Mouse (Mus musculus): ENCODE results near the gene Itpka.

Itpka gene

GRCm38 (mm10) chr2:119760251-119760650 is 18.1 kb downstream of the Itpka start, which contains the start of gene Ltk:
Gene Ltk (minus strand): TSS chr2:119760431.
- Histone ChIP-seq H3K9me3 (ENCODE audit: low read length) (no peaks in the 10 kb centered on the region), H3K4me3 (replicated peaks; ENCODE audit: low read length) (peak within 1 kb of the TSS; percentile 81), H3K27me3 (ENCODE audit: insufficient read depth, low read length) (peaks cover 45% of the 10 kb centered on the region), H3K4me1 (replicated peaks; ENCODE audit: low read depth, low read length) (peaks cover 51% of the 10 kb centered on the region), H3K36me3 (ENCODE audit: insufficient read depth, low read length) (peaks cover 26% of the 10 kb centered on the region)
- TF ChIP-seq POU5F1 (IDR thresholded peaks at IDR 0.05; ENCODE audit: borderline replicate concordance, low read length) (no peak), CTCF (conservative IDR thresholded peaks at IDR 0.05; ENCODE audit: low read length) (no peak), NANOG (IDR thresholded peaks at IDR 0.05; ENCODE audit: borderline replicate concordance, low read length) (no peak)

DNA sequence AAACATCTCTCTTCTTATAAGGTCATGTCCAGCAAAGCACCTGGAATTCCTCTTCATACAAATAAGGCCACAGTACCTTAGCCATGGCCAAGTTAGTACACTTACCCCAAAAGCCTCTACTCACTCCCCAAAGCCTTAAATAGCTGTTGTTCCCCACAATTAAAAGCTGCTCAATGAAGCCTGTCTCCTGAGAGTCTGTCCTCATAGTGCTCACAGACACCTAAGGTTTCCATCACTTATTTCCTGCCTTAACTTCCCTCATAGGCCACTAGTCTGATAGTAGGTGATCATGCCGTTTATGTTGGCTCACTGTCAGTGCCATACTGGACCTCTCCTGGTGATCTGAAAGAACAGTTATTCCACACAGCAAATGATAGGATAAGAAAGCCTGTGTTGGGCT is 20.1 kb downstream of the Itpka start:
- Histone ChIP-seq H3K4me1 (replicated peaks; ENCODE audit: low read depth, low read length) (peaks cover 46% of the 10 kb centered on the region), H3K27me3 (ENCODE audit: insufficient read depth, low read length) (peaks cover 39% of the 10 kb centered on the region), H3K4me3 (replicated peaks; ENCODE audit: low read length) (no peak overlapping the region), H3K9me3 (ENCODE audit: low read length) (no peaks in the 10 kb centered on the region), H3K36me3 (ENCODE audit: insufficient read depth, low read length) (peaks cover 44% of the 10 kb centered on the region)
- TF ChIP-seq POU5F1 (IDR thresholded peaks at IDR 0.05; ENCODE audit: borderline replicate concordance, low read length) (no peak), NANOG (IDR thresholded peaks at IDR 0.05; ENCODE audit: borderline replicate concordance, low read length) (no peak), CTCF (conservative IDR thresholded peaks at IDR 0.05; ENCODE audit: low read length) (no peak)

- Histone ChIP-seq H3K27me3 (ENCODE audit: insufficient read depth, low read length) (peaks cover 23% of the 10 kb centered on the region), H3K36me3 (ENCODE audit: insufficient read depth, low read length) (peaks cover 56% of the 10 kb centered on the region), H3K9me3 (ENCODE audit: low read length) (no peaks in the 10 kb centered on the region), H3K4me3 (replicated peaks; ENCODE audit: low read length) (no peak overlapping the region), H3K4me1 (replicated peaks; ENCODE audit: low read depth, low read length) (peaks cover 47% of the 10 kb centered on the region)
- no peak for TF ChIP-seq POU5F1 (IDR thresholded peaks at IDR 0.05; ENCODE audit: borderline replicate concordance, low read length)
- TF ChIP-seq NANOG (IDR thresholded peaks at IDR 0.05; ENCODE audit: borderline replicate concordance, low read length) = no peak
- TF ChIP-seq CTCF (conservative IDR thresholded peaks at IDR 0.05; ENCODE audit: low read length) = no peak
These were observed 21.8 kb downstream of the Itpka start for GRCm38 (mm10) chr2:119763924-119764323.

DNA sequence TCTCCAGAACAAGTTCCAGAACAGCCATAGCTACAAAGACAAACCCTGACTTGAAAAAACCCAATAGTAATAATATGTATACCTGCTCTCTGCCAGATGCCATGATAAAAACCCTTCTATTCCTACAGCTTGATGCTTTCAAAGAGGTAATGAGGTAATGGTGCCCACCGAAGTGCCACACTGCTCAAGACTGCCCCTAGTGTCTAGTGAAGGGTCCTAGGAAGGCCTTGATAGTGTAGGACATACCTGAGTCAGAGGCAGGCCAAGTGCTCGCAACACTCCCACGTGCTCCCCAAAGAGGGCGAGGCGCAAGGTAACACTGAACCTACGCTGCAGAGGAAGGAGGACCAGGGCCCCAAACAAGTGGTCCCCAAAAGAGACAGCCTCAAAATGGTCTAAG is 25.1 kb downstream of the Itpka start:
- Histone ChIP-seq H3K27me3 (ENCODE audit: insufficient read depth, low read length) (no peaks in the 10 kb centered on the region), H3K36me3 (ENCODE audit: insufficient read depth, low read length) (peaks cover 89% of the 10 kb centered on the region), H3K4me3 (replicated peaks; ENCODE audit: low read length) (no peak overlapping the region), H3K4me1 (replicated peaks; ENCODE audit: low read depth, low read length) (peaks cover 44% of the 10 kb centered on the region), H3K9me3 (ENCODE audit: low read length) (no peaks in the 10 kb centered on the region)
- TF ChIP-seq CTCF (conservative IDR thresholded peaks at IDR 0.05; ENCODE audit: low read length) (peak; percentile 45), POU5F1 (IDR thresholded peaks at IDR 0.05; ENCODE audit: borderline replicate concordance, low read length) (no peak)

- no peak for TF ChIP-seq POU5F1 (IDR thresholded peaks at IDR 0.05; ENCODE audit: borderline replicate concordance, low read length)
- no peak for TF ChIP-seq CTCF (conservative IDR thresholded peaks at IDR 0.05; ENCODE audit: low read length)
- TF ChIP-seq NANOG (IDR thresholded peaks at IDR 0.05; ENCODE audit: borderline replicate concordance, low read length) = no peak
- H3K36me3 ChIP-seq (ENCODE audit: insufficient read depth, low read length) = peaks cover 34% of the 10 kb centered on the region
- no peaks in the 10 kb centered on the region for H3K9me3 ChIP-seq (ENCODE audit: low read length)
- no peaks in the 10 kb centered on the region for H3K27me3 ChIP-seq (ENCODE audit: insufficient read depth, low read length)
- H3K4me1 ChIP-seq (replicated peaks; ENCODE audit: low read depth, low read length) = peaks cover 65% of the 10 kb centered on the region
- peak within 1 kb of the TSS; percentile 91 for H3K4me3 ChIP-seq (replicated peaks; ENCODE audit: low read length)
These were observed 45.2 kb downstream of the Itpka start, which contains the start of gene Rpap1 for GRCm38 (mm10) chr2:119787206-119787883. Gene Rpap1 (minus strand): TSS chr2:119787537.

DNA sequence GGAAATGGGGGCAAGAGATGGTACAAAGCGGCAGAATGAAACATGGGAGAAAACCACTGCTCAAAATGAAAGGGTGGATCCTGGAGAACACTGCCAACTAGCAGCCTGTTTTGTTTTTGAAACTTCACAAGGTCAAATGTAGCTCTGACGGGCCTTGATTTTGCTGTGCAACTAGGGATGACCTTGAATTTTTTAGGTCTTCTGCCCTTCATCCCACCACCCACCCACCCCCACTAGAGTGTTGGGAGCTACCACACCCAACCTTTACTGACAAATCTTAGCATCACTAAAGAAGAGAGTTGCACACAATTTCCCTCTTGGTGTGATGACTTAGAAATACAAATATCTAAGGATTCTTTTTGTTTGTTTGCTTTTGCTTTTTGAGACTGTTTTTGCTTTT is 47.9 kb downstream of the Itpka start:
- Histone ChIP-seq H3K27me3 (ENCODE audit: insufficient read depth, low read length) (no peaks in the 10 kb centered on the region), H3K4me3 (replicated peaks; ENCODE audit: low read length) (0 out of 2 replicates have a peak overlapping the region, but pooled peaks have one; percentile 5), H3K36me3 (ENCODE audit: insufficient read depth, low read length) (peaks cover 7% of the 10 kb centered on the region), H3K4me1 (replicated peaks; ENCODE audit: low read depth, low read length) (peaks cover 49% of the 10 kb centered on the region), H3K9me3 (ENCODE audit: low read length) (no peaks in the 10 kb centered on the region)
- no peak for TF ChIP-seq CTCF (conservative IDR thresholded peaks at IDR 0.05; ENCODE audit: low read length)
- no peak for TF ChIP-seq NANOG (IDR thresholded peaks at IDR 0.05; ENCODE audit: borderline replicate concordance, low read length)
- TF ChIP-seq POU5F1 (IDR thresholded peaks at IDR 0.05; ENCODE audit: borderline replicate concordance, low read length) = no peak

DNA sequence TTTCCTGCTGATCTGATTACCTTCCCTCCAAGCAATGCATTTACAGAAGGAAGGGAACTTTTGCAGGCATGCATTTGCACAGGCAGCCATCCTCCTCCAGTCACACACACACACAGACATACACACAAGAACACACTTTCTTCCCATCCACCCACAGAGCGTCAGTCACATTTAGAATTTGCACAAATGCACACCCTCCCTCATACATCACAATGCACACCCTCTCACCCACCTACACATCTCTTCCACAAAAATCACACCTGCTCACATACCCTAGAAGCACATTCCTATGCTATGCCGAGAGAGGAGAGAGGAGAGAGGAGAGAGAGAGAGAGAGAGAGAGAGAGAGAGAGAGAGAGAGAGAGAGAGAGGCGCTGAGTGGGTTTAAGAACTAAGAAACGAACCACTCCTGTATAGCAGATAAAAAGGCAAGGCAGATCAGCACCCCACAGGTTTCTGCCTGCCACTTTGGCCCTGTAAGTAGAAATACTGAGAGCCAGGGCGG is 55.2 kb downstream of the Itpka start, which contains the start of gene Tyro3:
Gene Tyro3, plus strand, starts transcription at position 455 of the 505 bp plus-strand sequence.
- peaks cover 53% of the 10 kb centered on the region for H3K4me1 ChIP-seq (replicated peaks; ENCODE audit: low read depth, low read length)
- peak within 1 kb of the TSS; percentile 90 for H3K4me3 ChIP-seq (replicated peaks; ENCODE audit: low read length)
- no peaks in the 10 kb centered on the region for H3K9me3 ChIP-seq (ENCODE audit: low read length)
- no peak for TF ChIP-seq CTCF (conservative IDR thresholded peaks at IDR 0.05; ENCODE audit: low read length)
- no peak for TF ChIP-seq NANOG (IDR thresholded peaks at IDR 0.05; ENCODE audit: borderline replicate concordance, low read length)
- TF ChIP-seq POU5F1 (IDR thresholded peaks at IDR 0.05; ENCODE audit: borderline replicate concordance, low read length) = no peak
- peaks cover 13% of the 10 kb centered on the region for H3K36me3 ChIP-seq (ENCODE audit: insufficient read depth, low read length)
- H3K27me3 ChIP-seq (ENCODE audit: insufficient read depth, low read length) = no peaks in the 10 kb centered on the region

GRCm38 (mm10) chr2:119798246-119798927 is 56.2 kb downstream of the Itpka start:
- Histone ChIP-seq H3K4me1 (replicated peaks; ENCODE audit: low read depth, low read length) (peaks cover 63% of the 10 kb centered on the region), H3K9me3 (ENCODE audit: low read length) (no peaks in the 10 kb centered on the region), H3K36me3 (ENCODE audit: insufficient read depth, low read length) (peaks cover 21% of the 10 kb centered on the region), H3K27me3 (ENCODE audit: insufficient read depth, low read length) (no peaks in the 10 kb centered on the region), H3K4me3 (replicated peaks; ENCODE audit: low read length) (peak overlapping the region; percentile 90)
- TF ChIP-seq NANOG (IDR thresholded peaks at IDR 0.05; ENCODE audit: borderline replicate concordance, low read length) (no peak), POU5F1 (IDR thresholded peaks at IDR 0.05; ENCODE audit: borderline replicate concordance, low read length) (no peak), CTCF (conservative IDR thresholded peaks at IDR 0.05; ENCODE audit: low read length) (peak; percentile 44)

Measured in E14TG2a.4 (cell line).